Mouse (Mus musculus) urinary bladder, postnatal 10 days (tissue): ENCODE data around the gene Olfr867.

ENCODE experiments used
- DNase-seq: peaks from one replicate; pipeline ENCODE4 v3.0.0; 2022; ENCODE audit warnings: low spot score

Olfr867 gene

DNA sequence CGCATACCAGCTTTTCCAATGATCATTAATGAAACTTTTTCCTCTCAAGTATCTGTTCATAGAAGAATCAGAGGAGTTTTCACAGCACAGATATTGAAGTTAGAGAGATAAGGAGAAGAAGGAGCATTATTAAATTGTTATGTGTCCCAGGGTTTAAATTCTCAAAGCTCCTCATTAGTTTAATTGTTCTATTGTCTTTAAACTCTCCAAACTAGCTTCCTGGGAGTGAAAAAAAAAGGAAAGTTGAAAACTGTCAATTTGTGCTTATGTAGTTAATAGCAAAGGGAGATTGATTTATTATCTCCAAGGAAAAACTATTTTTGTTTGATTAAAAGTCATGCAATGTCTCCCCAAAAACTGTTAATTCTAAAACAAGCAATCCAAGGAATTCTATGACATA is at the start of gene Olfr867:
TSS of gene Olfr867 (minus strand) at position 101 of the 400 bp plus-strand sequence.
- no peak for DNase-seq

- no peak for DNase-seq
Observed at GRCm38 (mm10) chr9:20098326-20098725, 41.0 kb upstream of the Olfr867 start, which contains the start of gene Olfr868. TSS of gene Olfr868 (plus strand) at chr9:20098626.

DNA sequence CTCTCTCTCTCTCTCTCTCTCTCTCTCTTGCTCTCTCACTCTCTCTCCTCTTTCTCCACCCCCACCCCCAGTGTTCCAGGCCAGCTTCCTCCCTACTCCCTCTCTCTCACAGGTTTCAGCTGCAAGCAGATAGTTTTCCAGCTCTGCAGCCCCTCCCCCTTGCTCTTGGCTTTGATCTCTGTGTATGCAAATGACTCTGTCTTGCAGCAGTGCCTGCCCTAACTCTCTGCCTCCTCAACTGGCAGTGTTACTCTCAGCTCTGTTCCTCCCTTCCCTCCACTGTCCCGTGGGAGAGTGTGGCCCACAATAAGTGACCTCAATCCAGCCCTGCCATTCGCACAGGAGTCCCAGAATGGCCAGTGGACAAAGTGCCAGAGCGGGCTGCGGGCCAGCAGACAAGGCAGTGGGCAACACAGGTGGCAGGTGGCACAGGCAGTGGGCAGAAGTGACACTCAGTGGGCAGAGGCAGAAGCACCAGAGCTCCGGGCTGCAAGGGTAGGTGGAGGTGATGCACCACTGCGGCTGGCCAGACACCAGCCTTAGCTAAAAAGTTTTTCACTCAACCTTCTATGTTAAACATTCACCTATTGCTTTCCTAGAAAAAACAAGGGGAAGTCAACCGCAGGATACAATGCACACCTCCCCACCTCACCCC is 16.3 kb upstream of the Olfr867 start:
- DNase-seq = no peak

DNA sequence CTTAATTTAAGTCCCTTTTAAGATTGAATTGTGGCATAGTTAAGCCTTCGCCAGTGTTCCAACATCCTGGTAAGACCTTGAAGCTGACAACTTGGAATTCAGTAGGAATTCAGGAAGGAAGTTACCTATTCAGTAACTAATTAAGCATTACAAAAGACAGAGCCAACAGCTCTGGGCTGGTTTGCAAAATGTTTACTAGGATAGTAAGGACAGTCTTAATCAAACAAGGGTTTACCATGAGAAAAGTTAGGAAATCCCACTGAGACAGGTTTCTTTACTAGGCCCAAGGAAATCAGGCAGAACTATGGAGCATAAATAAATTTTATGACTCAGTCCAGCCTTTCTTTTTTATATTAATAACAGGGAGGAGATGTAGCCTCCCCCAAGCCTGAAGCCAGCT is 13.9 kb upstream of the Olfr867 start:
- no peak for DNase-seq

DNA sequence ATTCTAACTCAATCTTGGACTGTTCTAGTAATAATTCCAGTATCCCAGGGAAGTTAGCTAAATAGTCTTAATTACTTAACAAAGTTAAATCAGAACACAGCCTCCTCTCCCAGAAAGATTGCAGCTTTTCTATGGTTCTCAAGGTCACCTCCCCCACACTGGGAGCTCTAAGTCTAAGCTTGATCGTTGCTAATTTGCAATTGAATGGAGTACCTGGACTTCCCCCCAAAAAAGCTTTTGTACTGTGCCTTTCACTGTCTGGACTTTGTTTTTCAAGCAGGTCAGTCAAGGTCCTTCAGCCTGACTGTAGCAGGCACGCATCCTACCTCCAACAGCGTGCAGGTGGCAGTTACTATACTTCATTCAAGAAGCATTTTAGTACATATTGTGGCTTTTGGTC is 12.9 kb upstream of the Olfr867 start:
- no peak for DNase-seq

DNA sequence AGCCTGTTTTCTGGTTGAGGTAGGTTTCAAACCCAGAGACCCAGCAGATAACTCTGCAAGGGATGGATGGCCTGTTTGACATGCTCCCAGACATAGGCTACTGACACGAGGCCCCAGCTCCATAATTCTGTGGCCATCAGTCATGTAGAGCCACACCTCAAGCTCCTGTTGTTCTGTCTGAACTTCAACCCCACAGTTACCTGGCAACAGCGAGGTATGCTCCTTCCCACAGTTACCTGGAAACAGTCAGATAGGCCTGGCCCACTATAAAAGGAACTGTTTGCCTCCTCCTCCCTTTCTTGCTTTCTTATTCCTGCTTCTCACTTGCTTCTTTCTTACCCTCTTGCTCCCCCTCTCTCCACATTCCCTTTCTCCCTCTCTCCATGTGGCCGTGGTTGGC is 9.4 kb downstream of the Olfr867 start:
- DNase-seq = no peak

DNA sequence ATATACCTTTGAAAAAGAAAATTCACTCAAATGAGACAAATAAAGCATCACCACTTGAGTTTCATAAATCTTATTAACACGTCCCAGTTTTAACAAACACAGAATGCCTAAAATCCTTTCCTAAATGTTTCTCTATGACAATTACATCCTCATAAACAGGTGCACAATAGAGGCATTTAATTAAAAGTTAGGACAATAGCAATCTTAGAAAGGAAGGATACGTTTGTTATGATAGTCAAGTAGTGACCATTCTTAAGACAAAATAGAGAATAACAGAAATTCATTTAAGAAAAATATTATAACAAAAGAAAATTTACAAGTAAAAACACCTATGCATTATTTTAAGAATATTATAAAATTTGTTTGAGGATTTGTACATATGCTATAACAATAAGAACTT is 29.4 kb downstream of the Olfr867 start, which contains the start of gene Olfr866:
TSS of gene Olfr866 (minus strand) at position 101 of the 400 bp plus-strand sequence.
- DNase-seq = no peak
